Mouse (Mus musculus): ENCODE measurements around the gene Prss35. TPM values are rescaled to one million over a fixed set of nuclear protein-coding genes. Genes with fewer than 3 reads are reported as not detected.

Prss35 gene
- polyA plus RNA-seq, 1 experiment from 2014 or later = 8.1 TPM

GRCm38 (mm10) chr9:86782836-86783235, 39.4 kb downstream of the Prss35 start:
- DNase-seq (ENCODE audit: low spot score) = no peak
- WGBS = 85% methylated on average over 2 of the region's 2 CpGs
- no peaks in the 10 kb centered on the region for H3K9me3 ChIP-seq
- no peak overlapping the region for H3K27ac ChIP-seq
- no peaks in the 10 kb centered on the region for H3K27me3 ChIP-seq (ENCODE audit: insufficient read depth, poor library complexity, severe bottlenecking)
- H3K36me3 ChIP-seq = no peaks in the 10 kb centered on the region
- H3K4me1 ChIP-seq = no peaks in the 10 kb centered on the region
- no peak overlapping the region for H3K4me3 ChIP-seq

GRCm38 (mm10) chr9:86789186-86789585, 45.7 kb downstream of the Prss35 start:
- Histone ChIP-seq H3K4me3 (no peak overlapping the region), H3K27me3 (ENCODE audit: insufficient read depth, poor library complexity, severe bottlenecking) (no peaks in the 10 kb centered on the region), H3K27ac (no peak overlapping the region), H3K9me3 (no peaks in the 10 kb centered on the region), H3K36me3 (no peaks in the 10 kb centered on the region; the same call in 1 of the 2 replicates), H3K4me1 (no peaks in the 10 kb centered on the region)
- 83% methylated on average over 6 of the region's 6 CpGs for WGBS
- DNase-seq (ENCODE audit: low spot score) = no peak

GRCm38 (mm10) chr9:86791927-86792326, 48.5 kb downstream of the Prss35 start:
- H3K27ac ChIP-seq = no peak overlapping the region
- no peaks in the 10 kb centered on the region for H3K27me3 ChIP-seq (ENCODE audit: insufficient read depth, poor library complexity, severe bottlenecking)
- DNase-seq (ENCODE audit: low spot score) = no peak

GRCm38 (mm10) chr9:86795236-86795635, 51.8 kb downstream of the Prss35 start:
- Histone ChIP-seq H3K9me3 (no peaks in the 10 kb centered on the region), H3K4me3 (no peak overlapping the region), H3K27me3 (ENCODE audit: insufficient read depth, poor library complexity, severe bottlenecking) (no peaks in the 10 kb centered on the region), H3K36me3 (no peaks in the 10 kb centered on the region; the same call in 1 of the 2 replicates), H3K27ac (no peak overlapping the region), H3K4me1 (no peaks in the 10 kb centered on the region)
- WGBS = 75% methylated on average over 3 of the region's 3 CpGs
- DNase-seq (ENCODE audit: low spot score) = no peak

More at GRCm38 (mm10) chr9:86791927-86792326, 48.5 kb downstream of the Prss35 start:
- Histone ChIP-seq H3K9me3 (no peaks in the 10 kb centered on the region), H3K4me3 (no peak overlapping the region), H3K4me1 (no peaks in the 10 kb centered on the region), H3K36me3 (no peaks in the 10 kb centered on the region; the same call in 1 of the 2 replicates)
- WGBS = 62% methylated on average over 7 of the region's 7 CpGs

- no peaks in the 10 kb centered on the region for H3K36me3 ChIP-seq
- H3K27ac ChIP-seq = no peak overlapping the region
- no peaks in the 10 kb centered on the region for H3K27me3 ChIP-seq (ENCODE audit: insufficient read depth, poor library complexity, severe bottlenecking)
- 90% methylated on average over 4 of the region's 4 CpGs for WGBS
- no peaks in the 10 kb centered on the region for H3K9me3 ChIP-seq
- no peaks in the 10 kb centered on the region for H3K4me1 ChIP-seq
- H3K4me3 ChIP-seq = no peak overlapping the region
- DNase-seq (ENCODE audit: low spot score) = no peak
Observed at GRCm38 (mm10) chr9:86797553-86797952, 54.1 kb downstream of the Prss35 start.

GRCm38 (mm10) chr9:86798129-86798528, 54.7 kb downstream of the Prss35 start:
- 86% methylated on average over 5 of the region's 5 CpGs for WGBS
- Histone ChIP-seq H3K27ac (no peak overlapping the region), H3K36me3 (no peaks in the 10 kb centered on the region)

GRCm38 (mm10) chr9:86798686-86799085, 55.2 kb downstream of the Prss35 start:
- Histone ChIP-seq H3K9me3 (no peaks in the 10 kb centered on the region), H3K27me3 (ENCODE audit: insufficient read depth, poor library complexity, severe bottlenecking) (no peaks in the 10 kb centered on the region), H3K27ac (no peak overlapping the region), H3K36me3 (no peaks in the 10 kb centered on the region), H3K4me1 (no peaks in the 10 kb centered on the region), H3K4me3 (no peak overlapping the region)
- DNase-seq (ENCODE audit: low spot score) = no peak
- WGBS = 40% methylated on average over 7 of the region's 7 CpGs

More at GRCm38 (mm10) chr9:86798129-86798528, 54.7 kb downstream of the Prss35 start:
- Histone ChIP-seq H3K9me3 (no peaks in the 10 kb centered on the region), H3K4me3 (no peak overlapping the region), H3K4me1 (no peaks in the 10 kb centered on the region), H3K27me3 (ENCODE audit: insufficient read depth, poor library complexity, severe bottlenecking) (no peaks in the 10 kb centered on the region)
- DNase-seq (ENCODE audit: low spot score) = no peak

GRCm38 (mm10) chr9:86799099-86799498, 55.6 kb downstream of the Prss35 start:
- DNase-seq (ENCODE audit: low spot score) = no peak
- Histone ChIP-seq H3K27ac (no peak overlapping the region), H3K36me3 (no peaks in the 10 kb centered on the region), H3K27me3 (ENCODE audit: insufficient read depth, poor library complexity, severe bottlenecking) (no peaks in the 10 kb centered on the region), H3K4me3 (no peak overlapping the region), H3K9me3 (no peaks in the 10 kb centered on the region), H3K4me1 (no peaks in the 10 kb centered on the region)
- 80% methylated on average over 7 of the region's 7 CpGs for whole genome bisulfite sequencing

GRCm38 (mm10) chr9:86800600-86801163, 57.2 kb downstream of the Prss35 start:
- WGBS = 25% methylated on average over 3 of the region's 3 CpGs

More at GRCm38 (mm10) chr9:86800600-86801163, 57.2 kb downstream of the Prss35 start:
- Histone ChIP-seq H3K27me3 (ENCODE audit: insufficient read depth, poor library complexity, severe bottlenecking) (no peaks in the 10 kb centered on the region), H3K36me3 (no peaks in the 10 kb centered on the region), H3K9me3 (no peaks in the 10 kb centered on the region), H3K4me3 (no peak overlapping the region), H3K4me1 (no peaks in the 10 kb centered on the region), H3K27ac (no peak overlapping the region)
- no peak for DNase-seq (ENCODE audit: low spot score)

Other genes starting within 250 kb of the Prss35 start
- 32.2 and 35.3 TPM in 2 replicates for gene Pgm3, start 171.8 kb upstream of the Prss35 start, polyA plus RNA-seq (2016; fragmentation: Nextera tagmentation; extraction: Ambion mirVana)
- gene Rwdd2a, start 171.7 kb upstream of the Prss35 start, polyA plus RNA-seq (2016; fragmentation: Nextera tagmentation; extraction: Ambion mirVana) = 3.8 and 4.1 TPM in 2 replicates
- gene Me1, start 47.7 kb upstream of the Prss35 start, polyA plus RNA-seq (2016; fragmentation: Nextera tagmentation; extraction: Ambion mirVana) = 26.1 and 39.1 TPM in 2 replicates
- gene Snap91, start 137.0 kb downstream of the Prss35 start, polyA plus RNA-seq (2016; fragmentation: Nextera tagmentation; extraction: Ambion mirVana) = 8.7 and 27.6 TPM in 2 replicates